Mouse (Mus musculus) frontal cortex, adult (tissue): ENCODE results near the gene Vwc2l.

Experiments used
- ATAC-seq: cut with Nextera tagmentation; 2 replicates; pipeline ENCODE4 v1.9.2; 2017; ENCODE audit warnings: mild to moderate bottlenecking, moderate library complexity, mixed read lengths; ENCODE audit not compliant: low TSS enrichment

Vwc2l gene

DNA sequence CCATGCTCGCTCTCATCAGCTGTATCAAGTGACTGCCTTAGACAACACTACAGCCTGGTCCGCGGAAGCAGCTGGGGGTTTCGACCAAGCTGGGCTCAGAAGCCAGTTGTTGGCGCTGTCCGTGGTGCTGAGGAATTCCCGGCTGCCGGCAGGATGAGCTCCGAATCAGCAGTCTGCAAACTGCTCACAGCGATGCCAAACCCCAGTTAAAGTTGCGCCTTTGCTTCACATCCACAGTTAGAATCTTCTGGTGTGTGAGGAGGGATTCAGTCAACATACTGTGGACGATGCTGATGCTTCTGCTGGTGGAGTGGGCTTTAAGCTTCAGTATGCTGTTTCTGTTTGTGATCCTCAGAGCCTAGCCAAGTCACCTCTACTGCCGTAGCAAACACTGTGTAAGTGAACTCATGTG lies at the start of gene Vwc2l:
TSS of gene Vwc2l (plus strand) at position 61 of the 412 bp plus-strand sequence.
- ATAC-seq: peak; percentile 98

GRCm38 (mm10) chr1:70692529-70692928 lies 33.0 kb upstream of the Vwc2l start:
- no peak for ATAC-seq

DNA sequence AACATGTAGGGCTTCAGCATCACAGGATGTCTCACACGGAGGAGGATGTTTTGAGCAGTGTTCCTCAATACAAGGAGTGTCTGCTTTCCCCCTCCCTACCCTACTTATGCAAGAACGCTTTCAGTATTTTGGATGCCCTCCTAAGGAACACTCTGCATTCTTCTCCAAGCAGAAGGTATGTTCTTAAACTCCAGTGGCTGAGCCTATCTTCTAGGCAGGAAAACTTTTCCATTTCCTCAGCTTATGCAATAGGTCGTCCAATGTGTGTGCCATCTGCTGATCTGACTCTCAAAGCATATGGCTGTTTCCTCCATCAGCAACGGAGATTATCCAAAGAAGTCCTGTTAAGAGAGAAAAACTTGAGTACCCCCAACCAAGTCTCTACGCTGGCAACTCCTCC lies 25.2 kb upstream of the Vwc2l start:
- peak; percentile 92 for ATAC-seq

- ATAC-seq: no peak
These were observed 21.6 kb upstream of the Vwc2l start for GRCm38 (mm10) chr1:70703934-70704333.

DNA sequence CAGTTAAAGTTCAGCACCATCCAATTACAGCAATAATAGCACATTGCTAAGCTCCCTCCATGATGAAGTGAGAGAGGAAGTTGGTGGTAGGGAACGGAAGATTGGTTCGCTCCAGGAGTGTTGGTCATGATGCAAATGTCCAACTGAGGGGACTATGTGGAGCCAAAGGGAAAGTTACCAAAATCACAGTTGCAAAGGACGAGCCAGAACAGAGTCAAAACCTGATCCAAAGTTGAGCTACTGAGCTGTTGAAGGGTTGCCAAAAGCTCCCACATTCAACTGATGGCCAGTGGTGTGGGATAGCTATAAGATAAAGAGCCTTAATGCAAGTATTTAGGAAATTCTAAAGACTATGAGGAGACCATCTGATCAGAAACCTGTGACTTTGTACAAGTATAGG lies 19.7 kb upstream of the Vwc2l start:
- no peak for ATAC-seq

GRCm38 (mm10) chr1:70725045-70725444 lies 470 bp upstream of the Vwc2l start:
- 0 out of 2 replicates have a peak, but pooled peaks have one; percentile 42 for ATAC-seq

DNA sequence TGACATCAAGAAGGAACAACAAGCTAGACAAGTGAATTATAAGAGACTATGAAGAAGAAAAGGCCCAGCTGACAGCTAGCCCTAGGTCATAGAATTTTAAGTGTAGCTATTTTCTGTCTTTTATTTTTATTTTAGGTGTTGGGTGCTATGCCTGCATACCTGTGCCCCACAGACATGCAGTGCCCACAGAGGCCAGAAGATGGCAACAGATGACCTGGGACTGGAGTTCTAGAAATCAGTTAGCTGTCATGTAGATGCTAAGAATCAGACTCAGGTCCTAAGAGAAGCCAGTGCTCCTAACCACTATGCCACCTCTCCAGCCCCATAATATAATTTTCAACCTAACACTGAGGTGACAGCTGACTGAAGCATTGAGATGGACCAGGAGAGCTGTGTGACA lies 61.6 kb downstream of the Vwc2l start:
- ATAC-seq: no peak

DNA sequence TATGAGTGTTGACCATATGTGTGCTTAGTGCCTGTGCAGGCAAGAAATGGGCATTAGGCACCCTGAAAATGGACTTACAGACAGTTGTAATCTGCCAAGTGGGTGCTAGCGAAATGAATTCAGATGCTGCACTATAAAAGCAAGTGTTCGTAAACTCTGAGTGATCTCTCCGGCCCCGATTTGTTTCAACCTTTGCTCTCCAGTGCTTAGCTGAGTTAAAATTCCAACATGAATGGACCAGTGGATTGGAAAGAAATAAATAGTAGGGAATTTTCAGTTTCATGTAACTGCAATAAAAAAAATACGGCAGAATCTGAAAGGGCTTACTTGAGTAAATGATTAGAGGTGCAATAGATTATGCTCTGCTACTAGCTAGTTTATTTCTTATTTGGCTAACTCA lies 66.1 kb downstream of the Vwc2l start:
- no peak for ATAC-seq

DNA sequence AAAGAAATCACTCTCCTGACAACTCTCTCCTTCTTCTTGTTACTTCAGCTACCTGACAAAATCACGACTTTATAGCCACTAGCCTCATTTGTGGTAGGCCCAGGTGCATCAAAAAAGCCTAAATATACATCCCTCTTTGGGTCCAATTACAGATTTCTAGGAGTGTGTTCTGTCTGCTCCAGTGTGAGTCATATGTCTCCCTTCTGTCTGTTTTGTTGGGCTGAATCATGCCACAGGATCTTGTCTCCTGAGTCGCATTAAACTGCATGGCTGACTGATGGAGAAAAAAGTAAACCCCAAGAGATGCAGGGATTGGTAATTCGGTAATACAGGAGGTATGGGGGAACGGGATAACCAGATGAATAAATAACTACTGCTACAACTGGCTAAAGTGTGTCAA lies 69.6 kb downstream of the Vwc2l start:
- ATAC-seq: peak; percentile 88

GRCm38 (mm10) chr1:70803401-70803800 lies 77.9 kb downstream of the Vwc2l start:
- no peak for ATAC-seq

DNA sequence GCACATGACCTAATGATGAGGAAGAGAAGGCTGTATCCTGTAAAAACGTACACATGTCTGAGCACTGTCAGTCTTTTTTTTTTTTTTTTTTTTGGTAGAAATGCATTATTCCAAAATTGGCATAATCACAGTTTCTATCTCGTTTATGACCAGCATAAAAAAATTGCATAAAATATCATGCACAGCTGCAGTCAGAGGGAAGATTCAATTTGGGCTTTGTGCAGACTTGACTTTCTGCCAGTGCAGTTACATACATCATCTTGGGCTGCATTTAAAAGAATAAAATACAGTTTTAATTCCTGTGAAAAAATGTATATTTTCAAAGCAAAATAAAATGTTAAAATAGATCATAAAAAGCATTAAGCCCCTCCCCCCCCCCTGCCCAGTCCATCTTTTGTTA lies 97.6 kb downstream of the Vwc2l start:
- no peak for ATAC-seq

DNA sequence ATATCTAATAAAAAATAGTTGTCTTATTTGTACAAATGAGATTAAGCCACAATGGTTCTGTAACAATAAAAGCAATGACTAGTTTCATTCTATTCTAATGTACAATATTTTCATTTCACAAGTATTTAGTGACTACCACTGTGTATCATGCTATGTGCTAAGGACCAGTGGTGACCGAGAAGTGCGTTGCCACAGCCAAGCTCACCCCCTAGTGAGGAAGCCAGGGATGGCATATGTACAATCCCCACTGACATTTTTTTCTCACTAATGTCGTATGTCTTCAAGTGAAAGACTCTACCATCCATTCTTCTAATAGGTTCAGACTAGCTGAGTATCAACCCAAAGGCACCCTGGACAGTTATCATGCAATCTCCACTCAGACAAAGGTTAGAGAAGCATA lies 107.7 kb downstream of the Vwc2l start:
- ATAC-seq: no peak

- ATAC-seq: no peak
These were observed 116.7 kb downstream of the Vwc2l start for GRCm38 (mm10) chr1:70842222-70842621.

DNA sequence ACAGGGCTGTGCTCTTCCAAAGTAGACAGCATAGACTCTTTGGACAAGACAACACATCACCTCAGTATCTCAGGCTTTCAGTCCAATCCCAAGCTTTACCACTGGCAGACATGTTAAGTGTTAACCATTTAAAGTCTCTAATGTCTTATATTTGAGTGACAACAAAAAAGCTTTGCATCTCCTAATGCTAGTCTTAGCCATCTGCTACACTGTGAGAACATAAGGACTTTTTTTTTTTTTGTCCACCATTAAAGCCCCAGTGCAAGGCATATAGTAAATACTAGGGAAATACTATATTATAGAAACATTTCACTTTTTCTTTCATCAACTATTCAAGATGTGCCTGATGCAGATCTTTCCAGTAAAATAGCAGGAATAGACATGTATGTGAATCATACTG lies 119.8 kb downstream of the Vwc2l start:
- no peak for ATAC-seq

DNA sequence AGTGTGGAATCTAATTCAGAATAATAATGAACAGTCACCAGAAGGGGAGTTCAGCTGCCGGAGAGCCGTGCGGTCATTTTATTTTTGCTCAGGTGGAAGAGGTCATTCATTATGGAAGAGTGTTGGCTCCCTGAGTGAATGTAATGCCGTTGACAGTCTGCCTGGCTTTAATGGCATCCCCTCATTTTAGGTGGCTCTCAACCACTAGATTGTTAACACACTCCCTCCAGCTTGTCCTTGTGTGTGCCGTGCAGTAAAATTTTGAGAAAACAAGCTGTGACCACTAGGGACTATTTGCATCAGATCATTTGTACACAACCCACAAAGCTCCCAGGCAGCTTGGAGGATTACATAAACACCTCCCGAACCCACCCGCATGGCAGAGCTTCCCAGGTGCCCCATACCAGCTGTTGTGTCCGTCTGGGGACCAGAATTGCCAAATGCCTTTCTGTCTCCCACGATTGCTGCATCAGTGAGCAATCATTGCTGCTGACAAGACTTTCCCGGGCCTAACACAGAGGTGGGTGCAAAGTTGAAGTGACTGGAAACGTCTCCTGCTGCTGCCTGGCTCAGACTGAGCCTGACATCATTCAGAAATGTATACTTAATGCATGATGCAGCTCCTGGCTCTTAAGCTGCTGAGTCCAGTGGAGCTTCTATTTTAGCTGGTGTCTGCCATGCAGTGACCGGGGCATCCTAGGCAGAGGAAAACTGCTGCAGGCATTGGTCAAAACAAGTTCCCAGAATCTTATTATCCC lies 126.3 kb downstream of the Vwc2l start:
- peak; percentile 61 for ATAC-seq

DNA sequence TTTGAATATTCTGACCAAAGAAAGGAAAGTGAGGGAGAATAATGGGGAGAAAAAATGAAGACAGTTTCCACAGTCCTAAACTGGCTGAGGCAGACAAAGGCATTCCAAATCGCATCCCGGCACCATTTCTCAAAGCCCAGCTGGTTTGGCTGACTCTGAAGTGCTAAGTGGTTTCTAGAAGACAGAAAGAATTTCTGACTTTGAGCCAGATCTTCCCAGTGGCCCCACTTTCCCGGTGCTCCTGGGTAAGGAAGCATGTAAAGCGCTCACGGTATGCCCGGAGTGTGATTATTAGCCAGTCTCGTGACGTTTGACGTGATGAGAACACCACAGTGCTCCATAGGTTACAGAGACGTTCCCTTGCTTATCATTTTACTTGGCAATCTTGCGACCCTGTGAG lies 127.9 kb downstream of the Vwc2l start:
- ATAC-seq: peak; percentile 62

DNA sequence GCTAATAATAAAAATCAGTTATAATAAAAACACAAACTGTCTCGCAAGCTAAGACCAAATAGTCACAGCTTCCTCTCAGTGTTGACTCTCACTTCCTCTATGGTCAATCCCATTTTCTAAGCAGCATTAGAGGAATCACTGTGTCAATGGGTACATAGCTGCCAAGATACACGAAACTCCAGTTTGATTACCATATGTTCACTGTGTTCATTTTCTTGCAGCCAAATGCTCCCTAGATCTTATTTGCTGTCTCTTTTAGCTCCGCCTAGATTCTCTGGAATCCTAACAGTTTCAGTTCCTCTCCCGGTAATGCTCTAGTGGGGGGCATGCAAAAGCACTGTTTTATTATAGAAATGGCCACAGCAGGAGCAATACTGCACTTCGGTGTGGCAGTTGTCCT lies 130.4 kb downstream of the Vwc2l start:
- ATAC-seq: no peak

DNA sequence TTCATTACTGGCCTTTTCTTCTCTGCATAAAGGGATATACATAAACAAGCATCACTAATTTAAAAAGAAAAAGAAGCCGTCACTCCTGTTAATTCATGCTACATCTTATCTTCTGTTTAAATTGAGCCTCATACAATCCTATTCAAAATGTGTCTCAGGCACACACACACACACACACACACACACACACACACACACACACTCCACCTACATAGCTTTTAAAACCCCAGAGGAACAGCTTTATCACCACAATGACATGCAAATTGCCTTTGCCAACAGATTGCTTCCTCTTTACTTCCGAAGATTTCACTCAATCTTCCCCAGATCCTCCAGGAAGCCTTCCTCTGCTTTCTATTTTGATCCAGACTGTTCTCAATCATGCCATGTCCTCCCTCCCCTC lies 136.2 kb downstream of the Vwc2l start:
- ATAC-seq: peak; percentile 47; the same call in 1 of the 2 replicates

- ATAC-seq: no peak
These were observed 140.6 kb downstream of the Vwc2l start for GRCm38 (mm10) chr1:70866137-70866536.

GRCm38 (mm10) chr1:70880496-70880895 lies 155.0 kb downstream of the Vwc2l start:
- ATAC-seq: no peak

- ATAC-seq: no peak
These were observed 155.8 kb downstream of the Vwc2l start for GRCm38 (mm10) chr1:70881269-70881668.

DNA sequence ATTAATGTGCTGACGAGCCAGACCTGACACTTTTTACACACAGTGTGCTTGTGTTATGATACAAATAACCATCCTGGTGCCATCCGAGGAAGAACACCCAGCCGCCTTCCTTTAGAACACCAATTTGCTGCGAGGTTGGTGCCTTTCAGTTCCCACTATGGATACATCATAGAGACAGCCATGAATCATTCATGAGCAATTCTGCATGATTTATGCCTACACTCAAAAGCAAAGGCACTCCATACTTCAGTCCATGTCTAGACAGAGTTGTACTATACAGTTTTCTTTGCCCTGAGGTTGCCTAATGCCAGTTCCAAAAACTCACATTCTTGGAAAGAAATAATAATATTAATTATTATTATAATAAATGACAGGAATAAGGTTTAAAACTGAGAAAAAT lies 158.6 kb downstream of the Vwc2l start:
- ATAC-seq: peak; percentile 93

DNA sequence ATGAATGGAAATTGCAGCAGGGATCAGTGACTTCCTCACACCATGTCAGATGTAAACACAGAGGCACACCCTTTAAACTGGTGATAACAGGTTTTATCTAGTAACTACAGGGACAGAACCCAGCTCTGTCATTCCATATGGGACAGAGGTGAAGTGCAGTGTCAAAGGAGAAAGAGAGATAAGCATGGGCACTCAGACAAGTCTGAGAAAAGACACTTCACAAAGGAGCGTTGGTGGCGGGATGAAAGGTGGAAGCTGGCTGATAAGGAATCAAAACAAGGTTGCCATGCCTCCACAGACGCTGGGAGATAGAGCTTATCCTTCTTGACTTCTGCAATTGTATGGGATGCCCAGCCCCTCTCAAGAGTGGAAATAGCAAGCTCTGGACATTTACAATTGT lies 176.8 kb downstream of the Vwc2l start:
- ATAC-seq: no peak

DNA sequence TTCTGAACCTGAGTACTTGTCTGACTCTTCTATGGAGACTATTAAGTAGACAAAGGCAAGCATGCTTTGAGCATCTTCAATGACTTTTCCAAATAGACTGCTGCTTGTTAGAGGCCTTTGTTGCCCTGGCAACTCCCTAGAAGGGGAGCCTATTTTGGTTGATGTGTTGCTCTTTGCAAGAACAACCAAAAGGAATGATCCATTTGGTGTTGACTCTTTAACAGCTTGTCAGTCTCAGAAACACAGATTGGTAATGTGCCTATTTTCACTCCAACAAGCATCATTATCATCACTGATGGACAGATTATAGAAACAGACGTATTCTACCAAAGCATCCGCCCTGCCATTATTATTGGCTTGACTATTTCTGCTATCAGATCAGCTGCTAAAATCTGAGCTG lies 181.9 kb downstream of the Vwc2l start:
- ATAC-seq: no peak
